Mouse (Mus musculus) forebrain, embryonic 11.5 days (tissue): ENCODE results near the gene Zbtb4. TPM values are rescaled to one million over a fixed set of nuclear protein-coding genes. Genes with fewer than 3 reads are reported as not detected.

Source experiments
- ATAC-seq: fragments of 200-750 bp; cut with Nextera tagmentation; replicated peaks from 2 replicates; pipeline ENCODE4 v1.8.0; 2017; ENCODE audit warnings: moderate TSS enrichment; ENCODE audit not compliant: low FRiP score
- DNase-seq: peaks from one replicate; pipeline ENCODE4 v3.0.0-alpha.2; 2017; ENCODE audit warnings: low spot score
- H3K27ac ChIP-seq: fragments of 300-500 bp; sonication (generic); 2 replicates; pipeline ENCODE4 v1.5.1; 2014; ENCODE audit warnings: low read depth, low read length
- H3K27me3 ChIP-seq: fragments of 300-500 bp; sonication (generic); 2 replicates; pipeline ENCODE4 v1.6.1; 2014; ENCODE audit warnings: mild to moderate bottlenecking, low read length, mixed read lengths; ENCODE audit not compliant: control insufficient read depth, insufficient read depth
- H3K36me3 ChIP-seq: fragments of 300-500 bp; sonication (generic); 2 replicates; pipeline ENCODE4 v1.6.1; 2014; ENCODE audit warnings: mild to moderate bottlenecking, low read length, moderate library complexity, mixed read lengths; ENCODE audit not compliant: control insufficient read depth, insufficient read depth
- H3K4me1 ChIP-seq: fragments of 300-500 bp; sonication (generic); replicated peaks from 2 replicates; pipeline ENCODE4 v1.6.1; 2014; ENCODE audit warnings: low read length, mixed read lengths; ENCODE audit not compliant: control insufficient read depth, insufficient read depth
- H3K4me2 ChIP-seq: fragments of 300-500 bp; sonication (generic); 2 replicates; pipeline ENCODE4 v1.6.1; 2014; ENCODE audit warnings: low read depth, mild to moderate bottlenecking, low read length, moderate library complexity, mixed read lengths; ENCODE audit not compliant: severe bottlenecking
- H3K4me3 ChIP-seq: fragments of 300-500 bp; sonication (generic); 2 replicates; pipeline ENCODE4 v1.5.1; 2014; ENCODE audit warnings: low read depth, low read length
- H3K9ac ChIP-seq: fragments of 300-500 bp; sonication (generic); 2 replicates; pipeline ENCODE4 v1.6.1; 2014; ENCODE audit warnings: low read length
- H3K9me3 ChIP-seq: fragments of 300-500 bp; sonication (generic); 2 replicates; pipeline ENCODE4 v1.6.1; 2016; ENCODE audit warnings: low read length, mixed read lengths; ENCODE audit not compliant: control insufficient read depth
- WGBS: fragments of 180-500 bp; shearing (Covaris S2); extraction: QIAGEN DNeasy Blood & Tissue Kit; methylation state at CpG from one replicate; pipeline ENCODE4 v1.1.7; 2014; 5-methylcytosine and 5-hydroxymethylcytosine counted together
- polyA plus RNA-seq: library from polyadenylated mRNA; unstranded; fragments of >200 nt; fragmentation: Nextera tagmentation; extraction: Ambion mirVana; gene quantifications from 2 replicates; pipeline ENCODE4 v1.2.1, GENCODE M21; 2014

Gene Zbtb4
- polyA plus RNA-seq, 1 experiment from 2014 or later: 1.1 TPM

DNA sequence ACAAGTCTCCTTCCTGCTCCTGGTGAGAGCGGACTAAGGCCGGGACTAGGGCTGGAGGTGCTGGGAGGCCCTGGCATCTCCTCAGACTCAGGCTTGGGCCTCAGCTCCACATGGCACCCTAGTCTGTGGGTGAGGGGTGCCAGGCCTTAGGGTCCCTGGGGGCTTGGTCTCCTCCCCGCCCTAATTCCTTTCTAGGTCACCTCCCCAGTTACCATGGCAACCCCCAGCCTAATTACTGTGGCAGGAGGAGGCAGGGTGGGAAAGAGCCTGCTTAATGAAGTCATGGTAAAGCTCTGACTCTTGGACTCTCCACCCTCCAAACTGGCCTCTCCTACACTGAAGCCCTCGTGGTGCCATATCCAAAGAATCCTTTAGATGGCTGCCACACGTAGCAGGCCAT, 63.1 kb downstream of the Zbtb4 start:
- Histone ChIP-seq H3K27me3 (no peaks in the 10 kb centered on the region; the same call in 1 of the 2 replicates), H3K4me1 (peaks cover 7% of the 10 kb centered on the region; the same call in 1 of the 2 replicates), H3K9me3 (no peaks in the 10 kb centered on the region), H3K27ac (no peak overlapping the region), H3K9ac (no peak overlapping the region), H3K4me3 (no peak overlapping the region), H3K4me2 (no peak overlapping the region), H3K36me3 (peaks cover 15% of the 10 kb centered on the region)
- ATAC-seq (no peak), DNase-seq (no peak)
- 69% methylated on average over 5 of the region's 5 CpGs for WGBS

DNA sequence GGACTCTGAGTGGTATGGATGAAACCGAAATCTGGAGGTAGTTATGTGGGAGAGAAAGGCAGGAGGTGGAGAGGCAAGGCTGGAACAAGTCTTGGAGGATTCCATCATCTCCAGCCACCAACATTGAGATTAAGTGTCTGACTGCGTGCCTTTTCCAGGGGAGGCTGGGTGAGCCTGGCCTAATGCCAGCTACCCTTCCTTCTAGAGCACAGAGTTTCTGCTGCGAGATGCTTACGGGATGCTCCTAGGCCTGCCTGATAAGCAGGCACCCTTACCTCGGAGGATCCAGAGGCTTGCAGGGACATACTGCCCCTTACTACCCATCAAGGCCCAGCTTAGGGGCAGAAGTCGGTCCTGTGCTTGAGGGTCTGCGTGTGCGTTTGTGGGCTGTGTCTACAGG, 67.8 kb downstream of the Zbtb4 start:
- Histone ChIP-seq H3K4me1 (peaks cover 30% of the 10 kb centered on the region), H3K4me3 (peak overlapping the region; percentile 73), H3K4me2 (peak overlapping the region; percentile 92; the same call in 1 of the 2 replicates), H3K36me3 (no peaks in the 10 kb centered on the region), H3K9ac (peak overlapping the region; percentile 65), H3K27me3 (no peaks in the 10 kb centered on the region; the same call in 1 of the 2 replicates), H3K9me3 (no peaks in the 10 kb centered on the region), H3K27ac (no peak overlapping the region)
- ATAC-seq: no peak
- no peak for DNase-seq
- 64% methylated on average over 8 of the region's 8 CpGs for WGBS

Other genes starting within 250 kb of the Zbtb4 start
- 2.1 and 2.6 TPM in 2 replicates for gene Dnah2, start 216.8 kb upstream of the Zbtb4 start, polyA plus RNA-seq
- 13.1 and 14.9 TPM in 2 replicates for gene Efnb3, start 205.7 kb upstream of the Zbtb4 start, polyA plus RNA-seq
- gene Wrap53, start 185.7 kb upstream of the Zbtb4 start, polyA plus RNA-seq: 39.3 and 44.1 TPM in 2 replicates
- gene Trp53, start 185.6 kb upstream of the Zbtb4 start, polyA plus RNA-seq: 168 and 175 TPM in 2 replicates
- gene Atp1b2, start 160.0 kb upstream of the Zbtb4 start, polyA plus RNA-seq: 9.3 and 12.6 TPM in 2 replicates
- gene Shbg, start 148.0 kb upstream of the Zbtb4 start, polyA plus RNA-seq: not detected in 2 replicates
- gene Sat2, start 143.9 kb upstream of the Zbtb4 start, polyA plus RNA-seq: 13.9 and 17.7 TPM in 2 replicates
- 33.6 and 44.1 TPM in 2 replicates for gene Fxr2, start 132.9 kb upstream of the Zbtb4 start, polyA plus RNA-seq
- not detected in 2 replicates for gene Sox15, start 110.6 kb upstream of the Zbtb4 start, polyA plus RNA-seq
- gene Mpdu1, start 103.3 kb upstream of the Zbtb4 start, polyA plus RNA-seq: 39.0 TPM in 2 replicates
- gene Cd68, start 99.8 kb upstream of the Zbtb4 start, polyA plus RNA-seq: 6.3 and 6.4 TPM in 2 replicates
- 827 and 855 TPM in 2 replicates for gene Eif4a1, start 93.5 kb upstream of the Zbtb4 start, polyA plus RNA-seq
- 110 and 117 TPM in 2 replicates for gene Senp3, start 83.8 kb upstream of the Zbtb4 start, polyA plus RNA-seq
- gene Tnfsf13, start 80.1 kb upstream of the Zbtb4 start, polyA plus RNA-seq: not detected in 2 replicates
- gene Tnfsf12, start 70.1 kb upstream of the Zbtb4 start, polyA plus RNA-seq: 2.4 TPM in 2 replicates
- 0.60 and 1.2 TPM in 2 replicates for gene Tnfsfm13, start 69.8 kb upstream of the Zbtb4 start, polyA plus RNA-seq
- 61.2 and 65.7 TPM in 2 replicates for gene Polr2a, start 7.3 kb upstream of the Zbtb4 start, polyA plus RNA-seq
- not detected in 2 replicates for gene Slc35g3, start 3.9 kb upstream of the Zbtb4 start, polyA plus RNA-seq
- gene Chrnb1, start 30.0 kb downstream of the Zbtb4 start, polyA plus RNA-seq: 0.73 and 1.1 TPM in 2 replicates
- 1.3 and 1.7 TPM in 2 replicates for gene Fgf11, start 35.9 kb downstream of the Zbtb4 start, polyA plus RNA-seq
- gene Tmem102, start 39.7 kb downstream of the Zbtb4 start, polyA plus RNA-seq: 0.32 and 0.65 TPM in 2 replicates
- gene Gm39566, start 49.4 kb downstream of the Zbtb4 start, polyA plus RNA-seq: not detected in 2 replicates
- not detected in 2 replicates for gene Spem2, start 52.6 kb downstream of the Zbtb4 start, polyA plus RNA-seq
- 0.53 TPM in 1 of 2 replicates, not detected in the other for gene Spem1, start 56.3 kb downstream of the Zbtb4 start, polyA plus RNA-seq
- 11.0 and 11.1 TPM in 2 replicates for gene Nlgn2, start 71.9 kb downstream of the Zbtb4 start, polyA plus RNA-seq
- 250 and 283 TPM in 2 replicates for gene Tmem256, start 72.6 kb downstream of the Zbtb4 start, polyA plus RNA-seq
- 64.6 and 71.9 TPM in 2 replicates for gene Plscr3, start 80.5 kb downstream of the Zbtb4 start, polyA plus RNA-seq
- 0.73 TPM in 2 replicates for gene Tnk1, start 92.8 kb downstream of the Zbtb4 start, polyA plus RNA-seq
- gene Tmem95, start 112.1 kb downstream of the Zbtb4 start, polyA plus RNA-seq: 0.40 TPM in 1 of 2 replicates, not detected in the other
- 2.9 and 3.0 TPM in 2 replicates for gene Kctd11, start 115.5 kb downstream of the Zbtb4 start, polyA plus RNA-seq
- 0.52 and 0.75 TPM in 2 replicates for gene Acap1, start 129.6 kb downstream of the Zbtb4 start, polyA plus RNA-seq
- gene 2810408A11Rik, start 135.1 kb downstream of the Zbtb4 start, polyA plus RNA-seq: 17.2 and 17.6 TPM in 2 replicates
- 16.4 and 23.0 TPM in 2 replicates for gene Neurl4, start 135.2 kb downstream of the Zbtb4 start, polyA plus RNA-seq
- gene Gps2, start 148.0 kb downstream of the Zbtb4 start, polyA plus RNA-seq: 99.2 and 106 TPM in 2 replicates
- gene Eif5a, start 156.0 kb downstream of the Zbtb4 start, polyA plus RNA-seq: 2,045 and 2,063 TPM in 2 replicates
- 7.1 and 10.1 TPM in 2 replicates for gene Ybx2, start 169.9 kb downstream of the Zbtb4 start, polyA plus RNA-seq
- gene Slc2a4, start 182.3 kb downstream of the Zbtb4 start, polyA plus RNA-seq: 13.7 and 14.8 TPM in 2 replicates
- gene Cldn7, start 198.9 kb downstream of the Zbtb4 start, polyA plus RNA-seq: 3.2 and 6.4 TPM in 2 replicates
- 20.4 and 28.0 TPM in 2 replicates for gene Ctdnep1, start 215.2 kb downstream of the Zbtb4 start, polyA plus RNA-seq
- 144 and 156 TPM in 2 replicates for gene Elp5, start 216.6 kb downstream of the Zbtb4 start, polyA plus RNA-seq
- 472 and 477 TPM in 2 replicates for gene Gabarap, start 225.2 kb downstream of the Zbtb4 start, polyA plus RNA-seq
- gene Phf23, start 229.9 kb downstream of the Zbtb4 start, polyA plus RNA-seq: 61.4 and 63.0 TPM in 2 replicates
- gene Dvl2, start 234.7 kb downstream of the Zbtb4 start, polyA plus RNA-seq: 43.9 and 47.6 TPM in 2 replicates
- gene Acadvl, start 249.5 kb downstream of the Zbtb4 start, polyA plus RNA-seq: 44.0 and 47.6 TPM in 2 replicates